Mouse (Mus musculus) limb, embryonic 11.5 days (tissue): ENCODE data around the gene Dpp10. TPM values are rescaled to one million over a fixed set of nuclear protein-coding genes. Genes with fewer than 3 reads are reported as not detected.

Experiments used
- ATAC-seq: fragments of 200-750 bp; cut with Nextera tagmentation; 2 replicates; pipeline ENCODE4 v1.8.0; 2017; ENCODE audit warnings: low read depth; ENCODE audit not compliant: insufficient number of reproducible peaks, low FRiP score, low TSS enrichment
- DNase-seq: peaks from one replicate; pipeline ENCODE4 v3.0.0-alpha.2; 2015; ENCODE audit warnings: low spot score
- H3K27ac ChIP-seq: fragments of 300-500 bp; sonication (generic); replicated peaks from 2 replicates; pipeline ENCODE4 v1.5.1; 2014; ENCODE audit warnings: low read depth, mild to moderate bottlenecking, low read length
- H3K27me3 ChIP-seq: fragments of 300-500 bp; sonication (generic); 2 replicates; pipeline ENCODE4 v1.6.1; 2014; ENCODE audit warnings: mild to moderate bottlenecking, low read length, mixed read lengths; ENCODE audit not compliant: control insufficient read depth, insufficient read depth
- H3K36me3 ChIP-seq: fragments of 300-500 bp; sonication (generic); 2 replicates; pipeline ENCODE4 v1.6.1; 2014; ENCODE audit warnings: mild to moderate bottlenecking, low read length, moderate library complexity, mixed read lengths; ENCODE audit not compliant: control insufficient read depth, insufficient read depth
- H3K4me1 ChIP-seq: fragments of 300-500 bp; sonication (generic); 2 replicates; pipeline ENCODE4 v1.6.1; 2014; ENCODE audit warnings: low read length, mixed read lengths; ENCODE audit not compliant: control insufficient read depth, insufficient read depth
- H3K4me2 ChIP-seq: fragments of 300-500 bp; sonication (generic); 2 replicates; pipeline ENCODE4 v1.6.1; 2014; ENCODE audit warnings: low read depth, mild to moderate bottlenecking, moderate library complexity; ENCODE audit not compliant: severe bottlenecking
- H3K4me3 ChIP-seq: fragments of 300-500 bp; sonication (generic); 2 replicates; pipeline ENCODE4 v1.5.1; 2014; ENCODE audit warnings: low read depth, low read length
- H3K9ac ChIP-seq: fragments of 300-500 bp; sonication (generic); 2 replicates; pipeline ENCODE4 v1.6.1; 2014; ENCODE audit warnings: mild to moderate bottlenecking, low read length
- H3K9me3 ChIP-seq: fragments of 300-500 bp; sonication (generic); 2 replicates; pipeline ENCODE4 v1.6.1; 2016; ENCODE audit warnings: low read length; ENCODE audit not compliant: control insufficient read depth
- WGBS: fragments of 180-500 bp; shearing (Covaris S2); extraction: QIAGEN DNeasy Blood & Tissue Kit; methylation state at CpG from one replicate; pipeline ENCODE4 v1.1.7; 2014; 5-methylcytosine and 5-hydroxymethylcytosine counted together
- polyA plus RNA-seq: library from polyadenylated mRNA; unstranded; fragments of >200 nt; fragmentation: Nextera tagmentation; extraction: Ambion mirVana; gene quantifications from 2 replicates; pipeline ENCODE4 v1.2.1, GENCODE M21; 2014

The Dpp10 gene
- polyA plus RNA-seq, 1 experiment from 2014 or later: 0.03 TPM

GRCm38 (mm10) chr1:123337877-123338276 lies 707.5 kb downstream of the Dpp10 start:
- H3K27me3 ChIP-seq: no peaks in the 10 kb centered on the region
- 71% methylated on average over 1 of the region's 1 CpGs for WGBS
- no peaks in the 10 kb centered on the region for H3K4me1 ChIP-seq

GRCm38 (mm10) chr1:123316886-123317285 lies 728.5 kb downstream of the Dpp10 start:
- ATAC-seq (no peak), DNase-seq (no peak)
- no peaks in the 10 kb centered on the region for H3K4me1 ChIP-seq
- 87% methylated on average over 2 of the region's 2 CpGs for WGBS
- H3K9ac ChIP-seq: no peak overlapping the region
- H3K27ac ChIP-seq: no peak overlapping the region
- no peaks in the 10 kb centered on the region for H3K9me3 ChIP-seq
- H3K4me2 ChIP-seq: no peak overlapping the region
- H3K36me3 ChIP-seq: no peaks in the 10 kb centered on the region
- no peak overlapping the region for H3K4me3 ChIP-seq
- H3K27me3 ChIP-seq: no peaks in the 10 kb centered on the region

More at GRCm38 (mm10) chr1:123337877-123338276, 707.5 kb downstream of the Dpp10 start:
- Histone ChIP-seq H3K9ac (no peak overlapping the region), H3K4me2 (no peak overlapping the region), H3K9me3 (no peaks in the 10 kb centered on the region), H3K4me3 (no peak overlapping the region), H3K27ac (no peak overlapping the region), H3K36me3 (no peaks in the 10 kb centered on the region)
- ATAC-seq (no peak), DNase-seq (no peak)
